Mouse (Mus musculus): ENCODE measurements at regions not wholly inside any gene's neighbourhood (a gene's known extent, or its start where the extent isn't known, plus 50 kb on each side); places are given as distances from the start of the nearest gene placed in this dataset.

GRCm38 (mm10) chr17:54065187-54065795 is 74.8 kb upstream of the Sult1c1 start:
- DNase-seq (ENCODE audit: low read depth), result peak; percentile 5

DNA sequence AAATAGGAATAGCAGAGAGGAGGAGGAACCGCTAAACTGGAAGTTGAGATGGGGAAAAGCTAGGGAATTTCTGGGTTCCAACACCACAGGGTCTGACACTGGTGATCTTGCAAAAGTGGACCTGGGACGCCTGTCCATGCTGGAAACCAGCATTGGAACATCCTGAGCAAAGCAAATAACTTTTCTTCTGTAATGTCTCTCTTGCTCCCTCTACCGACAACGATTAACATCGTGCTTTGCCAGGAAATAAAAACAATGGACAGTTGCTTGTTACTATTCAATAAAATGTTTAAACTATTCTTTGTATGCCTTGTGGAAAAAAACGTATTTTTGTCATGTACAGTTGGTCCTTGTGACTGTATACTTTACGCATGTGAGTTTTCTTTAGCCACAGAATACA is 70.8 kb upstream of the Sult1c1 start:
- DNase-seq (ENCODE audit: low read depth), result no peak
